Mouse (Mus musculus) myocyte (in vitro differentiated cells): ENCODE measurements around the gene Tbc1d10c. TPM values are rescaled to one million over a fixed set of nuclear protein-coding genes. Genes with fewer than 3 reads are reported as not detected.

ENCODE experiments used
- H3K27me3 ChIP-seq: one replicate; pipeline ENCODE4 v1.6.1; 2011; ENCODE audit not compliant: control insufficient read depth, insufficient read depth, insufficient read length
- H3K36me3 ChIP-seq: one replicate; pipeline ENCODE4 v1.6.1; 2011; ENCODE audit not compliant: control insufficient read depth, insufficient read depth
- H3K4me2 ChIP-seq: one replicate; pipeline ENCODE4 v1.6.1; 2011; ENCODE audit warnings: low read depth, control low read depth
- H3K4me3 ChIP-seq: one replicate; pipeline ENCODE4 v1.5.1; 2011; ENCODE audit warnings: mild to moderate bottlenecking, control low read depth, moderate library complexity
- H3K79me2 ChIP-seq: one replicate; pipeline ENCODE4 v1.6.1; 2011; ENCODE audit not compliant: control insufficient read depth, insufficient read depth
- H3ac ChIP-seq: one replicate; pipeline ENCODE4 v1.6.1; 2011; ENCODE audit not compliant: control insufficient read depth, insufficient read length
- CEBPB ChIP-seq: IDR thresholded peaks from 2 replicates; pipeline ENCODE4 v1.6.1; 2011; ENCODE audit warnings: mild to moderate bottlenecking, moderate library complexity; ENCODE audit not compliant: poor library complexity, insufficient read depth, severe bottlenecking
- E2F4 ChIP-seq: IDR thresholded peaks from one replicate; pipeline ENCODE4 v1.6.1; 2011; ENCODE audit warnings: mild to moderate bottlenecking, control low read depth, moderate library complexity; ENCODE audit not compliant: insufficient read depth
- MAX ChIP-seq: IDR thresholded peaks from one replicate; pipeline ENCODE4 v1.6.1; 2011; ENCODE audit warnings: low read depth, mild to moderate bottlenecking, control low read depth
- MYOD1 ChIP-seq, 3 experiments: IDR thresholded peaks; one replicate each; pipeline ENCODE4 v1.6.1; 2011; ENCODE audit warnings: control low read depth in 2 of 3, low read depth in 2 of 3, mild to moderate bottlenecking in 2 of 3, moderate library complexity in 1 of 3; ENCODE audit not compliant: insufficient read length in 2 of 3, control insufficient read depth in 1 of 3
- MYOG ChIP-seq, 3 experiments: IDR thresholded peaks; one replicate each; pipeline ENCODE4 v1.6.1; 2011; ENCODE audit warnings: control low read depth in 2 of 3, low read depth in 2 of 3, mild to moderate bottlenecking in 2 of 3; ENCODE audit not compliant: insufficient read length in 2 of 3, control insufficient read depth in 1 of 3, insufficient read depth in 1 of 3
- POLR2A ChIP-seq: IDR thresholded peaks from one replicate; pipeline ENCODE4 v1.6.1; 2011; ENCODE audit warnings: low read depth, mild to moderate bottlenecking, control low read depth, moderate library complexity; ENCODE audit not compliant: insufficient read length
- POLR2AphosphoS2 ChIP-seq: IDR thresholded peaks from one replicate; pipeline ENCODE4 v1.6.1; 2011; ENCODE audit warnings: low read depth, control low read depth; ENCODE audit not compliant: insufficient read length
- REST ChIP-seq: IDR thresholded peaks from one replicate; pipeline ENCODE4 v1.6.1; 2011; ENCODE audit warnings: mild to moderate bottlenecking, control low read depth, moderate library complexity; ENCODE audit not compliant: insufficient read depth, insufficient read length
- SRF ChIP-seq: IDR thresholded peaks from one replicate; pipeline ENCODE4 v1.6.1; 2011; ENCODE audit warnings: low read depth; ENCODE audit not compliant: control insufficient read depth, insufficient read length
- TCF12 ChIP-seq: IDR thresholded peaks from one replicate; pipeline ENCODE4 v1.6.1; 2011; ENCODE audit warnings: mild to moderate bottlenecking, control low read depth; ENCODE audit not compliant: poor library complexity, insufficient read depth, severe bottlenecking
- TCF3 ChIP-seq: IDR thresholded peaks from one replicate; pipeline ENCODE4 v1.6.1; 2011; ENCODE audit warnings: low read depth, control low read depth; ENCODE audit not compliant: insufficient read length
- USF1 ChIP-seq: IDR thresholded peaks from one replicate; pipeline ENCODE4 v1.6.1; 2011; ENCODE audit warnings: low read depth, mild to moderate bottlenecking, control low read depth, moderate library complexity
- polyA plus RNA-seq: library from polyadenylated mRNA; unstranded; fragments of >200 nt; fragmentation: generic; extraction: Trizol; gene quantifications from one replicate; pipeline ENCODE4 v1.2.1, GENCODE M21; 2012; ENCODE audit warnings: missing spikeins

The Tbc1d10c gene
- polyA plus RNA-seq, 1 experiment, result 0.67 TPM

GRCm38 (mm10) chr19:4194021-4194724 lies 3.1 kb upstream of the Tbc1d10c start:
- TF ChIP-seq MAX (no peak), POLR2AphosphoS2 (peak; percentile 50), POLR2A (peak; percentile 26)
- peaks cover 18% of the 10 kb centered on the region for H3K79me2 ChIP-seq
- H3K4me2 ChIP-seq, result peak overlapping the region; percentile 99
- H3K36me3 ChIP-seq, result peaks cover 23% of the 10 kb centered on the region
- no peak overlapping the region for H3ac ChIP-seq
- no peak overlapping the region for H3K4me3 ChIP-seq
- no peaks in the 10 kb centered on the region for H3K27me3 ChIP-seq

- Histone ChIP-seq H3K4me3 (peak overlapping the region; percentile 94), H3K36me3 (peaks cover 23% of the 10 kb centered on the region), H3ac (peak overlapping the region; percentile 73), H3K4me2 (peak overlapping the region; percentile 99), H3K27me3 (no peaks in the 10 kb centered on the region), H3K79me2 (peaks cover 18% of the 10 kb centered on the region)
- no peak for TF ChIP-seq REST
- TF ChIP-seq TCF3, result no peak
- TF ChIP-seq USF1, result no peak
- TF ChIP-seq POLR2A, result no peak
- TF ChIP-seq MYOD1 (IDR thresholded peaks at IDR 0.05; ENCODE audit: control insufficient read depth in 1 of 3, insufficient read length in 2 of 3, low read depth in 2 of 3), result no peak
- no peak for TF ChIP-seq SRF
- TF ChIP-seq POLR2AphosphoS2, result no peak
- no peak for TF ChIP-seq E2F4
- no peak for TF ChIP-seq TCF12
- no peak for TF ChIP-seq MYOG (IDR thresholded peaks at IDR 0.05; ENCODE audit: control insufficient read depth in 1 of 3, insufficient read depth in 1 of 3, insufficient read length in 2 of 3, low read depth in 2 of 3)
- TF ChIP-seq CEBPB, result no peak
- no peak for TF ChIP-seq MAX
These were observed 2.0 kb upstream of the Tbc1d10c start for GRCm38 (mm10) chr19:4193129-4193528.

- Histone ChIP-seq H3K4me3 (peak overlapping the region; percentile 94), H3K4me2 (peak overlapping the region; percentile 99), H3K27me3 (no peaks in the 10 kb centered on the region), H3ac (peak overlapping the region; percentile 73), H3K79me2 (peaks cover 18% of the 10 kb centered on the region), H3K36me3 (peaks cover 21% of the 10 kb centered on the region)
- TF ChIP-seq TCF3, result no peak
- TF ChIP-seq REST, result no peak
- no peak for TF ChIP-seq MYOG (IDR thresholded peaks at IDR 0.05; ENCODE audit: control insufficient read depth in 1 of 3, insufficient read depth in 1 of 3, insufficient read length in 2 of 3, low read depth in 2 of 3)
- TF ChIP-seq TCF12, result no peak
- no peak for TF ChIP-seq CEBPB
- TF ChIP-seq E2F4, result no peak
- TF ChIP-seq POLR2A, result no peak
- TF ChIP-seq POLR2AphosphoS2, result no peak
- no peak for TF ChIP-seq MAX
- TF ChIP-seq SRF, result no peak
- no peak for TF ChIP-seq MYOD1 (IDR thresholded peaks at IDR 0.05; ENCODE audit: control insufficient read depth in 1 of 3, insufficient read length in 2 of 3, low read depth in 2 of 3)
- no peak for TF ChIP-seq USF1
These were observed 1.3 kb upstream of the Tbc1d10c start for GRCm38 (mm10) chr19:4192251-4192985.

- Histone ChIP-seq H3K79me2 (peaks cover 18% of the 10 kb centered on the region), H3K36me3 (peaks cover 18% of the 10 kb centered on the region), H3K27me3 (no peaks in the 10 kb centered on the region), H3ac (peak within 1 kb of the TSS; percentile 73), H3K4me2 (peak within 1 kb of the TSS; percentile 99), H3K4me3 (peak within 1 kb of the TSS; percentile 94)
- TF ChIP-seq MYOD1 (IDR thresholded peaks at IDR 0.05; ENCODE audit: control insufficient read depth in 1 of 3, insufficient read length in 2 of 3, low read depth in 2 of 3), result peak in 1 of 3 experiments; percentile 7
- no peak for TF ChIP-seq MAX
- TF ChIP-seq TCF12, result no peak
- TF ChIP-seq POLR2A, result peak; percentile 90
- no peak for TF ChIP-seq USF1
- no peak for TF ChIP-seq CEBPB
- peak; percentile 91 for TF ChIP-seq POLR2AphosphoS2
These were observed 605 bp upstream of the Tbc1d10c start, which contains the start of gene Ppp1ca for GRCm38 (mm10) chr19:4191528-4192250. TSS of gene Ppp1ca (plus strand) at chr19:4192065.
